Mouse (Mus musculus): ENCODE results near the gene Fat4.

Fat4 gene

GRCm38 (mm10) chr3:38967480-38967879, 80.7 kb downstream of the Fat4 start:
- DNase-seq: no peak

- no peak for DNase-seq
Measured at GRCm38 (mm10) chr3:38986379-38986778, 99.6 kb downstream of the Fat4 start.

GRCm38 (mm10) chr3:38989181-38989580, 102.4 kb downstream of the Fat4 start:
- no peak for DNase-seq

DNA sequence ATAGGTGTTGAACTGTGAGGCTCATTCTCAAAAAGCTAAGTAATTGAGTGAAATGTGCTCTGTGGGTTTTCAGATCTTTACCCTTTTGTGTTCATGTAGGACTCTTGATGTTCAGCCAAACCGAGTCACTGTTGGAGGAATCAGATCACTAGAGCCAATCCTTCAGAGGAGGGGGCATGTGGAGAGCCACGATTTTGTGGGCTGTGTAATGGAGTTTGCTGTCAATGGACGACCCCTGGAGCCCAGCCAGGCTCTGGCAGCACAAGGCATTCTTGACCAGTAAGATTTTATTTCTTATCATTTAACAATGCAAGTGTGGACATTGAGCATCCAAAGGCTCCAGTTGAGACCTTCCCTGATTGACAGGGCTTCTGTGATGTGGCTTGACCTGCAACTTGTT, 113.3 kb downstream of the Fat4 start:
- DNase-seq: no peak

DNA sequence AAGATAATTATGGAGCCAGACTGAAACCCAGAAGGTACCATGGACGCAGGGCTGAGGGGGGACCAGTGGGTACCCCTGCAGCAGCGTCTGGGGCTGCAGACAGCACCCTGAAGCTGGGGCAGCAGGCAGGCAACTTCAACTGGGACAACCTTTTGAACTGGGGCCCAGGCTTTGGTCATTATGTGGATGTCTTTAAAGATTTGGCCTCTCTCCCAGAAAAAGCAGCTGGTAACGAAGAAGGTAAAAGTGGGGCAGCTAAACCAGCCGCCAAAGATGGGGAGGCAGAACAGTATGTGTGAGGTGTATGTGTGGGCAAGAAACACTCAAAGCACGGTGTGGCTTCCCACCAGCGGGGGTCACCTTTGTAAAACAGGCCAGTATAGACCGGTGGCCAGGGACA, 123.8 kb downstream of the Fat4 start:
- no peak for DNase-seq

- no peak for DNase-seq
Measured at GRCm38 (mm10) chr3:39017633-39018032, 130.9 kb downstream of the Fat4 start.

DNA sequence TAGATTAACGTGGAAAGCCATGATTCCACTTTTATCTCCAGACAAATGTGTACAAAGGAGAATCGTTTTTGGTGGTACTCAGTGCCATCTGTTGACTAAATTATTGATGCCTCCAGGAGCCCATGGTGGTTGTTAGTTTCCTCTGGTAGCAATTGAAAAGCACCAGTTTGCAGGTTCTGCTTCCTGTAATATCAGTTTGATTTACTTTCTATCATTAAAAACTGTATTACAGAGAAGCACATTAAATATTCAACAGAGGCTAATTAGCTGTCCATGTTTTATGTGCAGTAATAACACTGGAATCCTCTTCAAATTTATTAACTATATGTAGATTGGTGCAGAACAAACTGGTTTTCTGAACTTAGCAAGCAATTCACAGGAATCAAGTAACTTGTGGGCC, 149.4 kb downstream of the Fat4 start:
- DNase-seq: no peak

- no peak for DNase-seq
Measured at GRCm38 (mm10) chr3:39046425-39046824, 159.7 kb downstream of the Fat4 start.

- no peak for DNase-seq
Measured at GRCm38 (mm10) chr3:39047621-39048303, 161.0 kb downstream of the Fat4 start.

GRCm38 (mm10) chr3:39048304-39048667, 161.5 kb downstream of the Fat4 start:
- DNase-seq: no peak

DNA sequence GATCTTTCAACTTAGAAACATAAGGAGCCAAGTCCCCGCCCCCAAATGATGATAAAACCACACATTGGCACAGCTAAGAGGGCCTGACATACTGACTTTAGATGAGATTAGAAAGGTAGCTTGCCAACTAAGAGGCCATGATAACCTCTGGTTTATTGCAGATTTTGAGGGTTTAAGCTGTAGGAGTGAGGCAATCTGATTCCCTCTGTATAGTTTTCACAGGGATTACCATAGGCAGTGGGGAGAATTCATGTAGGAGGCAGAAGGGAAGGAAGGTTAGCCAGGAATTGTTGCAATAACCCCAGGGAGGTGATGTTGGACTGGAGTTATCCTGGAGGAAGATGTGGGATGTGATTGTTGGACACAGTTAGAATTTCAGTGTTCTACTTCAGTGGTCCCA, 163.4 kb downstream of the Fat4 start:
- DNase-seq: no peak

GRCm38 (mm10) chr3:39053072-39053471, 166.3 kb downstream of the Fat4 start:
- DNase-seq: no peak
